Mouse (Mus musculus) heart, postnatal 0 days (tissue): ENCODE results near the gene Sh3bp5. TPM values are rescaled to one million over a fixed set of nuclear protein-coding genes. Genes with fewer than 3 reads are reported as not detected.

ENCODE experiments used
- ATAC-seq: fragments of 200-750 bp; cut with Nextera tagmentation; 2 replicates; pipeline ENCODE4 v1.8.0; 2017; ENCODE audit warnings: low read depth, moderate number of reproducible peaks, moderate library complexity; ENCODE audit not compliant: insufficient read depth
- DNase-seq: peaks from one replicate; pipeline ENCODE4 v3.0.0-alpha.2; 2016; ENCODE audit warnings: low spot score
- H3K27ac ChIP-seq: fragments of 300-500 bp; sonication (generic); 2 replicates; pipeline ENCODE4 v1.5.1; 2014; ENCODE audit warnings: low read depth, mild to moderate bottlenecking
- H3K27me3 ChIP-seq: fragments of 300-500 bp; sonication (generic); 2 replicates; pipeline ENCODE4 v1.6.1; 2014; ENCODE audit warnings: low read length, mixed read lengths; ENCODE audit not compliant: control insufficient read depth, insufficient read depth
- H3K36me3 ChIP-seq: fragments of 300-500 bp; sonication (generic); replicated peaks from 2 replicates; pipeline ENCODE4 v1.6.1; 2014; ENCODE audit warnings: low read length, mixed read lengths; ENCODE audit not compliant: control insufficient read depth, insufficient read depth
- H3K4me1 ChIP-seq: fragments of 300-500 bp; sonication (generic); 2 replicates; pipeline ENCODE4 v1.6.1; 2014; ENCODE audit warnings: antibody characterized with exemption; ENCODE audit not compliant: control insufficient read depth, insufficient read depth
- H3K4me2 ChIP-seq: fragments of 300-500 bp; sonication (generic); 2 replicates; pipeline ENCODE4 v1.6.1; 2014; ENCODE audit warnings: low read depth, mild to moderate bottlenecking, low read length, moderate library complexity
- H3K4me3 ChIP-seq: fragments of 300-500 bp; sonication (generic); 2 replicates; pipeline ENCODE4 v1.5.1; 2014; ENCODE audit warnings: low read depth, low read length
- H3K9ac ChIP-seq: fragments of 300-500 bp; sonication (generic); replicated peaks from 2 replicates; pipeline ENCODE4 v1.6.1; 2014; ENCODE audit warnings: low read depth, low read length, mixed read lengths
- H3K9me3 ChIP-seq: fragments of 300-500 bp; sonication (generic); replicated peaks from 2 replicates; pipeline ENCODE4 v1.6.1; 2016; ENCODE audit warnings: low read length; ENCODE audit not compliant: control insufficient read depth
- CTCF ChIP-seq: IDR thresholded peaks from 2 replicates; pipeline ENCODE4 v1.5.1; 2016; ENCODE audit warnings: antibody characterized with exemption, control low read depth, low read depth
- EP300 ChIP-seq: IDR thresholded peaks from 2 replicates; pipeline ENCODE4 v1.6.1; 2016; ENCODE audit warnings: antibody characterized with exemption, low read depth
- WGBS: fragments of 180-500 bp; shearing (Covaris S2); extraction: QIAGEN DNeasy Blood & Tissue Kit; methylation state at CpG from one replicate; pipeline ENCODE4 v1.1.7; 2014; 5-methylcytosine and 5-hydroxymethylcytosine counted together
- polyA plus RNA-seq: library from polyadenylated mRNA; unstranded; fragments of >200 nt; fragmentation: Nextera tagmentation; extraction: Ambion mirVana; gene quantifications from 2 replicates; pipeline ENCODE4 v1.2.1, GENCODE M21; 2015
- total RNA-seq: library from RNA; depleted of rRNA; stranded (reverse); fragments of >200 nt; gene quantifications from 2 replicates; pipeline ENCODE4 v1.2.3, GENCODE M21; 2014; ENCODE audit warnings: low replicate concordance

Sh3bp5 gene
- total and polyA plus RNA-seq, 2 experiments from 2014 or later: 10.2 to 43.4 TPM

DNA sequence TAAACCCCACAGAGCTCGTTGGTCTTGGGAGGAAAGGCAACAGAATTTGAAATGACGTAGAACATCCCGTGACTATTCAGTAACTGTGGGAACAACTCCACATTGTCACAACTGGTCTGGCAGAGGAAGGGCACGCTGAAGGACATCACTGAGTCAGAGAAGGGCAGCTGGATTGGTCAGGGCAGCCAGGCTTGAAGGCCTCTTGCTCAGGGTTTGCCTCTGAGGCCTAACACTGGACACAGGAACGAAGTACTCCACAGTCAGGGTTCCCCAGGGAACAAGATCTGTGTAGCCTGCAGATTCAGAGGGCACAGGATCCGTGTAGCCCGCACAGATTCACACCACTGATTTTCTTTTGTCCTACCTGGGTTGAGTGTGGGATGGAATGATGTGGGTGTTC is 35.6 kb downstream of the Sh3bp5 start:
- Histone ChIP-seq H3K4me1 (peaks cover 55% of the 10 kb centered on the region), H3K4me3 (no peak overlapping the region), H3K9ac (no peak overlapping the region), H3K4me2 (no peak overlapping the region), H3K9me3 (no peaks in the 10 kb centered on the region), H3K27me3 (no peaks in the 10 kb centered on the region), H3K36me3 (no peaks in the 10 kb centered on the region), H3K27ac (peak overlapping the region; percentile 47)
- no peak for TF ChIP-seq EP300
- TF ChIP-seq CTCF: no peak
- WGBS: 71% methylated on average over 7 of the region's 7 CpGs
- ATAC-seq (no peak), DNase-seq (no peak)

GRCm38 (mm10) chr14:31399271-31399670 is 36.6 kb downstream of the Sh3bp5 start:
- H3K9ac ChIP-seq: no peak overlapping the region
- 86% methylated on average over 3 of the region's 3 CpGs for WGBS
- H3K4me3 ChIP-seq: no peak overlapping the region
- no peak overlapping the region for H3K4me2 ChIP-seq
- peaks cover 52% of the 10 kb centered on the region for H3K4me1 ChIP-seq
- ATAC-seq (no peak), DNase-seq (no peak)
- H3K27ac ChIP-seq: no peak overlapping the region
- no peak for TF ChIP-seq CTCF
- no peak for TF ChIP-seq EP300
- H3K9me3 ChIP-seq: no peaks in the 10 kb centered on the region
- no peaks in the 10 kb centered on the region for H3K36me3 ChIP-seq
- H3K27me3 ChIP-seq: no peaks in the 10 kb centered on the region

DNA sequence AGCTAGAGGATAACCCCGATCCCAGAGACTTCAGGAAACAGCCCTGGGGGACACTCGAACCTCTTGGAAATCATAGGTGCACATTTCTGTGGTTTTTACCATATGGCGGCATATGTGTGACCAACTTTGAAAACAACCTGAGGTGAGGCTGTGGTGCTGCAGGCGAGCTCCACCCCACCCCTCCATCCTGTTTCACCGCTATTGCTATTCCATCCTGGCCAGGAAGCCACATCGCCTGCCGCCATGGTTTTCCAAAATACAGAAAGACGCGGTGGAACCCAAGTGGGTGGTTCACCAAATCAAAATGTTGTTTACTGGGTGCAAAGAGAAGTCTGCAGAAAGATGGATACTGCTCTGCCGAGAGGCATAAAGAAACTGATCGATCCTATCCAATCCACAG is 37.1 kb downstream of the Sh3bp5 start:
- DNase-seq: no peak
- Histone ChIP-seq H3K27me3 (no peaks in the 10 kb centered on the region), H3K9ac (no peak overlapping the region), H3K36me3 (no peaks in the 10 kb centered on the region), H3K9me3 (no peaks in the 10 kb centered on the region), H3K27ac (peak overlapping the region; percentile 92), H3K4me1 (peaks cover 52% of the 10 kb centered on the region), H3K4me2 (no peak overlapping the region), H3K4me3 (no peak overlapping the region)
- 92% methylated on average over 11 of the region's 11 CpGs for WGBS
- TF ChIP-seq EP300 (no peak), CTCF (no peak)
- ATAC-seq: no peak

DNA sequence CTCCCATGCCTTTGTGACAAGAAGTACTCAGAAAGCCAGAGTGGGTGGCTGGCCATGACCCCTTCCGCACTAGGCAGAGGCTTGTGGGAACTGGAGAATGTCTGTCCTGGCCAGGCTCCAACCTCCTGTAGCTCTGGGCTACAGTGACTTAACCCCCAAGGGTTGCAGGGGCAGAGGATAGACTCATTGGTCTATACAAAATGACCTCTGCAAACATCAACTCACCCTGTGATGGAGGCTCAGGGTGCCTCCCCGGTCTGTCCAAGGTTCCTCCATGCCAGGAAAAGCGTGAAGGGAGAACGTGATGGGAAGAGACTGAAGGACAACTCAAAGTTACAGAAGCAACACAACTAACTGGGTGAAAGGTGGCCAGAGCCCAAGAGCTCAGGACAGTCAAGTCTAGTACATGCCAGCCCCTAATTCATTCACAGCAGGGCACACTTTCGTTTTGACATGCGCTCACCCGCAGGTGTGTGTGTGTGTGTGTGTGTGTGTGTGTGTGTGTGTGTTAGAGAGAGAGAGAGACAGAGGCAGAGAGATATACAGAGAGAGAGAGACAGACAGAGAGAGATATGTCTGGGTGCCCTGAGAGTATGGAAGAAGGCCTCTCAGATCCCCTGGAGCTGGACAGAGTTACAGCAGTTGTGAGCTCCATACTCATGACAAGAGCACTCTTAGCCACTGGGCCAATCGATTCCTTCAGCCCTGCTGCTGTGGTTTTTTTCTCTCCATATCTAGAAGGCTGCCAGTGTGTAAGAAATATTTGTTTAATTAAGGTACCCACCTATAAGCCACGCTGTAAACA is 37.9 kb downstream of the Sh3bp5 start:
- H3K4me2 ChIP-seq: peak overlapping the region; percentile 7; the same call in 1 of the 2 replicates
- ATAC-seq: peak; percentile 80

DNA sequence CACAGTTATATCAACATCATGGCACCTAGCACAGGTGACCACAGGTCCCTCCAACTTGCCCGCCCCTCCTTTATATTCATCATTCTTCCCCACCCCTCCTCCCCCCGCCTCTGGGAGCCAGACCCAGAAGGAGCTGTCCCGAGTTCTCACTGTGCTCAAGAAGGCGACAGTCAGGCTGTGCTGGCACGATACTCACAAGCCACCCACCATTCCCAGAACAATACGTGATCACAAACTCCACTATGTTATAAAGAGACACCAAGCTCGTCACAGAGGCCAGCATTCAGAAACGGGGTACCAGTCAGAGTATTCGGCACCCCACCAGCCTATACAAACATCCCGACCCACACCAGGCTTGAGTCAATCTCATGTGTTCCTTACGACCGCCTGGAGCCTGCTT is 38.5 kb downstream of the Sh3bp5 start:
- Histone ChIP-seq H3K9ac (0 out of 2 replicates have a peak overlapping the region, but pooled peaks have one; percentile 3), H3K4me2 (peak overlapping the region; percentile 7; the same call in 1 of the 2 replicates), H3K9me3 (no peaks in the 10 kb centered on the region), H3K27ac (peak overlapping the region; percentile 92), H3K4me1 (peaks cover 56% of the 10 kb centered on the region), H3K4me3 (no peak overlapping the region), H3K36me3 (no peaks in the 10 kb centered on the region), H3K27me3 (no peaks in the 10 kb centered on the region)
- no peak for TF ChIP-seq EP300
- TF ChIP-seq CTCF: no peak
- ATAC-seq: peak; percentile 5; the same call in 1 of the 2 replicates
- no peak for DNase-seq
- WGBS: 63% methylated on average over 12 of the region's 12 CpGs

More for the DNA sequence above, 37.9 kb downstream of the Sh3bp5 start:
- TF ChIP-seq CTCF (no peak), EP300 (0 out of 2 replicates have a peak, but pooled peaks have one; percentile 43)
- Histone ChIP-seq H3K36me3 (no peaks in the 10 kb centered on the region), H3K4me3 (no peak overlapping the region), H3K9me3 (no peaks in the 10 kb centered on the region), H3K27ac (peak overlapping the region; percentile 92), H3K27me3 (no peaks in the 10 kb centered on the region), H3K4me1 (peaks cover 55% of the 10 kb centered on the region), H3K9ac (0 out of 2 replicates have a peak overlapping the region, but pooled peaks have one; percentile 3)
- peak; percentile 74 for DNase-seq
- 52% methylated on average over 9 of the region's 9 CpGs for WGBS
